Mouse (Mus musculus) megakaryocyte, adult 5-6 weeks (primary cell): ENCODE measurements around the gene Serpinb9d. TPM values are rescaled to one million over a fixed set of nuclear protein-coding genes. Genes with fewer than 3 reads are reported as not detected.
"Not testable (repeated sequence)": the region's sequence is repeated elsewhere in the genome, so short reads cannot be mapped to it uniquely, and the experiment has no call there.

Source experiments
- ATAC-seq: 2 replicates; pipeline ENCODE4 v1.8.0; 2016; ENCODE audit warnings: mild to moderate bottlenecking, inconsistent platforms; ENCODE audit not compliant: poor library complexity, severe bottlenecking
- total RNA-seq, 2 experiments: library from RNA; stranded (forward) in 1 of 2; stranded (reverse) in 1 of 2; fragments of 153-499, 151-499 nt in 1 of 2; fragments of 221-1000, 200-1000 nt in 1 of 2; gene quantifications; 2 replicates each; pipeline versions ENCODE4 v1.2.3 to v1.2.4; 2015 to 2017

Gene Serpinb9d
- total RNA-seq (2015) = not detected in 2 replicates
- total RNA-seq (2017) = not detected in 2 replicates

DNA sequence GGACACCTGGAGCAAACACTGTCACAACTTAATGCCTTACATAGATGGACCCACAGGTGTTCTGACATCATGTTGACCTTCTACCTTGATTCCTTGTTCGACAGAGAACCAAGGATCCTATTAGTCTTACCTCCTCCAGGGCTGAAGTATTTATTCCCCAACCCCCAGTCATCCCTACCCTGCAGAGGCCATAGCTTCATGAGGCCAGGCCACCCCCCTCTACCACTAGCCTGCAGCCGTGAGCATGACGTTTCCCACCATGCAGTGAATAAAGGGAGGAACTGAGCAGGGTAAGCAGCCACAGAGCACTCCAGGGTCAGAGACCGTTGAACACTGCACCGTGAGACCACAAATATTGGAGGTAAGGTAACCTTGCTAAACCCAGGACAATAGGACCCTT is at the start of gene Serpinb9d:
TSS of gene Serpinb9d (plus strand) at position 301 of the 400 bp plus-strand sequence.
- no peak for ATAC-seq

DNA sequence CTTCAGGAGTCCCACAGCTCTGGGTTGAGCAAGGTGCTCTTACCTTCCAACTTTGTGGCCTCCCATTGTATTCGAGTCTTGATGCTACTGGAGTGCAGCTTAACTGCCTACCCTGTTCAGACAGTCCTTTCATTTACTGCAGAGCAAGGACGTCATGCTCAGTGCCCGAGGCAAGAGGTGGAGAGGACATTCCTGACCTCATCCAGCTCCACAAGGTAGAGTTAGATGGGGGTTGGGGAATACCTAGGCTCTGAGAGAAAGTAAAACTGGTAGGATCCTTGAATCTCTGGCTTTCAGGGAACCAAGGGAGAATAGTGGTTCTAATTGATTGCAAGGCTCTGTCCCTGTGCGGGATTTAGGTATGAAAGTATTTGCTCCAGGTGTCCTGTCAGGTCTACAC is 33.1 kb upstream of the Serpinb9d start, which contains the start of gene Serpinb9c:
TSS of gene Serpinb9c (minus strand) at position 101 of the 400 bp plus-strand sequence.
- no peak for ATAC-seq

DNA sequence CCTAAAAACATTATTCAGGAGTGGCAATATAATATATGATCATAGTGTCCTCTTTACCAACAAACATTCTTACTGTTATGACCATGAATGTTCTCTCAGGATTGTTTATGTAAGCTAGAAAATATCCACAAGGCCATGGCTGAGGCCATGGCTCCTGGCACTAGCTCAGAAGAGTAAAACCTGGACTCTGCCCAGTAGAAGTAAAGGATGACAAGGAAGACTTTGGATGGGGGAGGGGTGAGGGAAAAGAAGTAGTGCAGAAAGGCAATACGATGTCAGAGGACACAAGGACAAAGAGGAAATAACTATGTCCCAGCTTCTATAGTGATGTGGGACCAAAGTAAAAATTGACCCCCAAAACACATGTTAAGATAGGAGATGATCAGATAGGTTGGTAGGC is 2.3 kb upstream of the Serpinb9d start:
- ATAC-seq = not testable (repeated sequence)

DNA sequence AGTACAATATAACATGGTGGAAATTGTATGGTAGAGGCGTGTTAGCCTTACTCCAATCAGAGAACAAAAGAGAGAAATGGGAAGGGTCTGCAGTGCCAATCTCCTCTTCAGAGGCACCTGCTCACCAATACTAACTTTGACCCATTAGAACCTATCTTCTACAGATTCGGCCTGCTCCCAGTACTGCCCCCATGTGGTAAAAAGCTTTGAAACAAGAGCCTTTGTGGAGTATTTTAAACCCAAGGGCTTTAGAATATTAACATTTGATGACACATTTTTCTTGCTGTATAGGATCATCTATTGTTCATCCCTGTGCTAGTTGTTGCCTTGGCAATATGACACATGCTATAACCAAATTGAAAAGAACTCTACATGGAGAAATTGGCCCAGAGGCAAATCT is 7.0 kb downstream of the Serpinb9d start:
- ATAC-seq = no peak

DNA sequence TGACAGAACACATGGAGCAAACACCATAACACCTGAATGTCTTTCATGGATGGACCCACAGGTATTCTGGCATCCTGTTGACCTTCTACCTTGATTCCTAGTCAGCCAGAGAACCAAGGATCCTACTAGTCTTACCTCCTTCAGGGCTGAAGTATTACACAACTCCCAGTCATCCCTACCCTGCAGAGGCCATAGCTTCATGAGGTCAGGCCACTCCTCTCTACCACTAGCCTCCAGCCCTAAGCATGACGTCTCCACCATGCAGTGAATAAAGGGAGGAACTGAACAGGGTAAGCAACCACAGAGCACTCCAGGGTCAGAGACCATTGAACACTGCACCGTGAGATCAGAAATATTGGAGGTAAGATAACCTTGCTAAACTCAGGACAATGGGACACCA is 56.6 kb downstream of the Serpinb9d start, which contains the start of gene Serpinb9e:
TSS of gene Serpinb9e (plus strand) at position 301 of the 400 bp plus-strand sequence.
- not testable (repeated sequence) for ATAC-seq

Other genes starting within 250 kb of the Serpinb9d start
- 1.6 and 1.7 TPM in 2 replicates for gene Serpinb6b, start 227.8 kb upstream of the Serpinb9d start, total RNA-seq (2015)
- 1.9 and 7.2 TPM in 2 replicates for gene Serpinb6b, start 227.8 kb upstream of the Serpinb9d start, total RNA-seq (2017)
- gene Serpinb9, start 189.7 kb upstream of the Serpinb9d start, total RNA-seq (2015) = 2.7 and 4.2 TPM in 2 replicates
- 1.9 TPM in 2 replicates for gene Serpinb9, start 189.7 kb upstream of the Serpinb9d start, total RNA-seq (2017)
- 0.27 TPM in 1 of 2 replicates, not detected in the other for gene Serpinb9b, start 165.5 kb upstream of the Serpinb9d start, total RNA-seq (2015)
- gene Serpinb9b, start 165.5 kb upstream of the Serpinb9d start, total RNA-seq (2017) = not detected in 2 replicates
- gene Serpinb1b, start 114.4 kb upstream of the Serpinb9d start, total RNA-seq (2015) = 0.07 TPM in 1 of 2 replicates, not detected in the other
- gene Serpinb1b, start 114.4 kb upstream of the Serpinb9d start, total RNA-seq (2017) = 0.12 TPM in 1 of 2 replicates, not detected in the other
- gene Serpinb9c, start 33.2 kb upstream of the Serpinb9d start, total RNA-seq (2015) = not detected in 2 replicates
- gene Serpinb9c, start 33.2 kb upstream of the Serpinb9d start, total RNA-seq (2017) = not detected in 2 replicates
- gene Serpinb9e, start 56.7 kb downstream of the Serpinb9d start, total RNA-seq (2015) = not detected in 2 replicates
- gene Serpinb9e, start 56.7 kb downstream of the Serpinb9d start, total RNA-seq (2017) = not detected in 2 replicates
- gene Serpinb9f, start 131.1 kb downstream of the Serpinb9d start, total RNA-seq (2015) = not detected in 2 replicates
- gene Serpinb9f, start 131.1 kb downstream of the Serpinb9d start, total RNA-seq (2017) = not detected in 2 replicates
- gene Gm11397, start 202.8 kb downstream of the Serpinb9d start, total RNA-seq (2015) = not detected in 2 replicates
- gene Gm11397, start 202.8 kb downstream of the Serpinb9d start, total RNA-seq (2017) = not detected in 2 replicates